In genomic region chr10:85330938-85331691, GRCm38 (mm10) we compare ENCODE assay signal across 8 mouse cellular contexts. TPM values are rescaled to one million over a fixed set of nuclear protein-coding genes. Genes with fewer than 3 reads are reported as not detected.
DNase-seq lines count a peak whose midpoint lies in the region; ATAC-seq and TF ChIP-seq lines count a peak whose summit lies in the region.

No protein-coding gene starts in this region.

- H3K9me3 ChIP-seq in forebrain, embryonic 10.5 days, result no peaks in the 10 kb centered on the region
- no peaks in the 10 kb centered on the region for H3K9me3 ChIP-seq in forebrain, postnatal 0 days (ENCODE audit: low read length)
- no peaks in the 10 kb centered on the region for H3K9me3 ChIP-seq in hindbrain, embryonic 14.5 days (ENCODE audit: control insufficient read depth, low read length)
- H3K9me3 ChIP-seq in neural tube, embryonic 12.5 days, result no peaks in the 10 kb centered on the region; the same call in 1 of the 2 replicates

- H3K4me3 ChIP-seq in forebrain, embryonic 10.5 days, result peak overlapping the region; percentile 33
- H3K4me3 ChIP-seq in forebrain, postnatal 0 days (ENCODE audit: low read depth, low read length), result no peak overlapping the region
- H3K4me3 ChIP-seq in hindbrain, embryonic 14.5 days (replicated peaks; ENCODE audit: low read length), result no peak overlapping the region
- no peak overlapping the region for H3K4me3 ChIP-seq in neural tube, embryonic 12.5 days

- no peak overlapping the region for H3K9ac ChIP-seq in forebrain, postnatal 0 days
- H3K9ac ChIP-seq in hindbrain, embryonic 14.5 days, result no peak overlapping the region
- no peak overlapping the region for H3K9ac ChIP-seq in neural tube, embryonic 12.5 days

- H3K27ac ChIP-seq in forebrain, embryonic 10.5 days, result no peak overlapping the region
- H3K27ac ChIP-seq in forebrain, postnatal 0 days (ENCODE audit: low read depth, low read length), result no peak overlapping the region
- no peak overlapping the region for H3K27ac ChIP-seq in hindbrain, embryonic 14.5 days
- no peak overlapping the region for H3K27ac ChIP-seq in neural tube, embryonic 12.5 days

- H3K27me3 ChIP-seq in forebrain, embryonic 10.5 days (ENCODE audit: poor library complexity, severe bottlenecking), result no peaks in the 10 kb centered on the region
- no peaks in the 10 kb centered on the region for H3K27me3 ChIP-seq in forebrain, postnatal 0 days (ENCODE audit: insufficient read depth, low read length)
- no peaks in the 10 kb centered on the region for H3K27me3 ChIP-seq in hindbrain, embryonic 14.5 days (ENCODE audit: control insufficient read depth, insufficient read depth, low read length)
- H3K27me3 ChIP-seq in neural tube, embryonic 12.5 days (replicated peaks), result no peaks in the 10 kb centered on the region

- 14% methylated on average over 13 of the region's 13 CpGs for WGBS in forebrain, embryonic 10.5 days
- WGBS in forebrain, postnatal 0 days, result 13% methylated on average over 12 of the region's 13 CpGs
- 10% methylated on average over 13 of the region's 13 CpGs for WGBS in hindbrain, embryonic 14.5 days
- WGBS in neural tube, embryonic 12.5 days, result 10% methylated on average over 13 of the region's 13 CpGs

- H3K36me3 ChIP-seq in forebrain, embryonic 10.5 days (replicated peaks), result no peaks in the 10 kb centered on the region
- H3K36me3 ChIP-seq in forebrain, postnatal 0 days (ENCODE audit: insufficient read depth), result no peaks in the 10 kb centered on the region
- no peaks in the 10 kb centered on the region for H3K36me3 ChIP-seq in hindbrain, embryonic 14.5 days (replicated peaks; ENCODE audit: control insufficient read depth, insufficient read depth)
- H3K36me3 ChIP-seq in neural tube, embryonic 12.5 days, result no peaks in the 10 kb centered on the region

- DNase-seq in forebrain, embryonic 10.5 days (ENCODE audit: extremely low spot score, low spot score), result peak; percentile 74
- DNase-seq in forebrain, postnatal 0 days, result no peak
- peak; percentile 13 to 16 for DNase-seq in gastrocnemius, adult 8-10 months (ENCODE audit: low spot score in 2 of 2)
- no peak for DNase-seq in hindbrain, embryonic 14.5 days (ENCODE audit: low spot score)
- peak; percentile 48 for DNase-seq in liver
- no peak for DNase-seq in frontal cortex, postnatal 10 days (ENCODE audit: low spot score in 2 of 2)
- no peak for DNase-seq in right cerebral cortex, adult 2 months (ENCODE audit: low spot score in 2 of 2)

- H3K4me2 ChIP-seq in forebrain, postnatal 0 days (ENCODE audit: low read depth), result no peak overlapping the region
- H3K4me2 ChIP-seq in hindbrain, embryonic 14.5 days (replicated peaks), result peak overlapping the region; percentile 24
- peak overlapping the region; percentile 46 for H3K4me2 ChIP-seq in neural tube, embryonic 12.5 days (replicated peaks)

- TF ChIP-seq CTCF in forebrain, postnatal 0 days (IDR thresholded peaks at IDR 0.05; ENCODE audit: low read depth), result no peak

- no peak for ATAC-seq in forebrain, postnatal 0 days
- ATAC-seq in hindbrain, embryonic 14.5 days (ENCODE audit: low FRiP score), result no peak
- peak; percentile 66 for ATAC-seq in neural tube, embryonic 12.5 days (ENCODE audit: low FRiP score, low read depth)

- H3K4me1 ChIP-seq in forebrain, embryonic 10.5 days, result peaks cover 10% of the 10 kb centered on the region
- H3K4me1 ChIP-seq in forebrain, postnatal 0 days (ENCODE audit: insufficient read depth), result no peaks in the 10 kb centered on the region
- no peaks in the 10 kb centered on the region for H3K4me1 ChIP-seq in hindbrain, embryonic 14.5 days (replicated peaks; ENCODE audit: control insufficient read depth, insufficient read depth, low read length)
- H3K4me1 ChIP-seq in neural tube, embryonic 12.5 days, result no peaks in the 10 kb centered on the region

RNA-seq across cellular contexts. Expression of gene Btbd11, which starts 55.5 kb away (rescaled TPM):
- 4.1 and 4.3 TPM in 2 replicates for polyA plus RNA-seq in forebrain, embryonic 10.5 days (2016; fragmentation: Nextera tagmentation; extraction: Ambion mirVana)
- 17.6 and 22.5 TPM in 2 replicates for total RNA-seq in forebrain, postnatal 0 days (2014; rRNA removed)
- 7.5 and 9.9 TPM in 2 replicates for polyA plus RNA-seq in forebrain, postnatal 0 days (2015; fragmentation: Nextera tagmentation; extraction: Ambion mirVana)
- total RNA-seq in gastrocnemius, adult 8-10 months (2022), result under 1 TPM; 0.29 to 0.75 (median 0.57) TPM
- polyA plus RNA-seq in hindbrain, embryonic 14.5 days (2014; fragmentation: Nextera tagmentation; extraction: Ambion mirVana), result 28.7 and 32.0 TPM in 2 replicates
- polyA plus RNA-seq in neural tube, embryonic 12.5 days (2016; fragmentation: Nextera tagmentation; extraction: Ambion mirVana), result 9.8 and 10.8 TPM in 2 replicates

Comparison
In these comparisons a context has a peak if more than half of its experiments do, and no peak if none do; other contexts are left out.
1. DNase-seq: peak in forebrain, embryonic 10.5 days (single experiment), gastrocnemius, adult 8-10 months (2 of 2) and liver (single experiment); none in forebrain, postnatal 0 days (single experiment), hindbrain, embryonic 14.5 days (single experiment), frontal cortex, postnatal 10 days (0 of 2) and right cerebral cortex, adult 2 months (0 of 2).